Mouse (Mus musculus) MEL-GATA-1-ER (cell line): ENCODE data around the gene Fastkd1.
"Not testable (repeated sequence)": the region's sequence is repeated elsewhere in the genome, so short reads cannot be mapped to it uniquely, and the experiment has no call there.

Experiments used
- DNase-seq: peaks from one replicate; pipeline ENCODE4 v3.0.0-alpha.2; 2012; ENCODE audit warnings: low read depth; ENCODE audit errors: extremely low read depth

Fastkd1 gene

DNA sequence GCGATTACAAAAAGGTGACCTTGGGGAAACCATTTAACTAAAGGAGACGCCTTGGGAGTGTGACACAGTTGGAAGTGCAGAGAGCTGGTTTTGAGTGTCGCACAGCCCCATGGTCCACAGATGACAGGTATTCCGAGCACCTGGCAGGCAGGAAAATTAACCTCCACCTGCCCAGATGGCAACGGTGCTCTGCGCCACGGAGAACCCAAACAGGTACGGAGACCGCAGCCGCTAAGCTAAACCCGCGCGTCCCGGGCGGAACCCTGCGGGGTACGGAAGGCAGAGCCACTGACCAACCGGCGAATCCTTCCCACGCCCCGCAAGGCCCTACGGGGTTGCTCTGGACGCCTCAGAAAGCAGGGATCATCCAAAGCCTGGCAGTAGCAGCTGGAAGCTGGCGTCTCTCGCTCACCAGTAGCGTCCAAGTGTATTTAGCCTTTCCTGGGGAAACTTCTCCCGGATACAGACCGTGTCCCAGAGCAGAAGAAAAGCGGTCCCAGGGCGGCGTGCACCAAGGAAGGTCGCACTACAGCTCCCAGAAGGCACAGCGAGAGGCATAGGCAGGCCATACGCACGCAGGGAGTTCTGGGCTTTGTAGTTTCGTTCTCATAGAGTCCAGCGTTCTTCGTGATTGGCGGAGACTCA, at the start of gene Fastkd1:
Gene Fastkd1, minus strand, starts transcription at position 536 of the 645 bp plus-strand sequence.
- peak; percentile 91 for DNase-seq

DNA sequence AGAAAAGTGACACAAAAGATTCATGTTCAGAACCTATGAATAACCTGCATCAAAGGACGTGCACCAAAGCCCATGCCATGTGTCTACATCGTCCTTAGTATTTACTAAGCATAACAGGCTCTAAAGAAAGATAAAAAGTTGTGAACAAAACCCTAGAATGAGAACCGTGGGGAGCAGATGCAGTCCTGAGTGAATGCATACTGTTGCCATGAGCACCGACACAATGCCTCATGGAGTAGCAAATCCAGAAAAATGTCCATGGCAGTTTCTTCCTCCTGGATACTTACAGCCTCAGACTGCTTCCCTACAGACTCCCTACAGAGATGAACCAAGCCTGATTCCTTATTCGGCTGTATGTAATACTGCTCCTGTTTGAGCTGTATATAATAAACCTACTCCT, 47.7 kb upstream of the Fastkd1 start:
- DNase-seq, result no peak

DNA sequence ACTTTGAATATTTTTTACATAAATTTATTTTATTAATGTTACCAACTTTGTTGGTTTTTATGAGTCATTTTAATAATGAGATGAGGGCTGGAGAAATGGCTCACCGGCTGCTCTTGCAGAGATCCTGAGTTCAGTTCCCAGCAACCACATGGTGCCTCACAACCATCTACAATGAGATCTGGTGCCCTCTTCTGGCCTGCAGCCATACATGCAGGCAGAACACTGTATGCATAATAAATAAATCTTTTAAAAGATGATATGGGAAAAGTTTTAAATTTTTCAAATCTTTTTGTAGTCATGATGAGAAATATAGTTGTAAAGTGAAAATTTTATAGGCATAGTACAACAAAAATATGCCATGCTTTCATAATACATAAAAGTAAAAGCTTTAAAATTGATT, 31.8 kb upstream of the Fastkd1 start:
- DNase-seq, result no peak

DNA sequence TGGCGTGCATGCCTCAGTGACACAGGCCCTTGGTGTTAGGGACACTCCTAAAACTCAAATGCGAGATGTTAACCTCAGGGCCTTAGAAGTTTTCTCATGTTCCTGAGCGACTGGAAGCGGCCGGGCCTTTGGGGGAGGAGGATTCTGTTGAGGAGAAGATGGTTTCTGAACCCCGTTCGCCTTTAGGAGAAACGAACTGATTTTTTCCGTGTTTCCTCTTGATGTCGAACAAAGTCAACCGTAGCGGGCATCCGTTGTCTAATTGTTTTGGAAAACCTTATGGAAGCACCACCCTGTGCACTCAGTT, 10.2 kb upstream of the Fastkd1 start:
- peak; percentile 19 for DNase-seq

DNA sequence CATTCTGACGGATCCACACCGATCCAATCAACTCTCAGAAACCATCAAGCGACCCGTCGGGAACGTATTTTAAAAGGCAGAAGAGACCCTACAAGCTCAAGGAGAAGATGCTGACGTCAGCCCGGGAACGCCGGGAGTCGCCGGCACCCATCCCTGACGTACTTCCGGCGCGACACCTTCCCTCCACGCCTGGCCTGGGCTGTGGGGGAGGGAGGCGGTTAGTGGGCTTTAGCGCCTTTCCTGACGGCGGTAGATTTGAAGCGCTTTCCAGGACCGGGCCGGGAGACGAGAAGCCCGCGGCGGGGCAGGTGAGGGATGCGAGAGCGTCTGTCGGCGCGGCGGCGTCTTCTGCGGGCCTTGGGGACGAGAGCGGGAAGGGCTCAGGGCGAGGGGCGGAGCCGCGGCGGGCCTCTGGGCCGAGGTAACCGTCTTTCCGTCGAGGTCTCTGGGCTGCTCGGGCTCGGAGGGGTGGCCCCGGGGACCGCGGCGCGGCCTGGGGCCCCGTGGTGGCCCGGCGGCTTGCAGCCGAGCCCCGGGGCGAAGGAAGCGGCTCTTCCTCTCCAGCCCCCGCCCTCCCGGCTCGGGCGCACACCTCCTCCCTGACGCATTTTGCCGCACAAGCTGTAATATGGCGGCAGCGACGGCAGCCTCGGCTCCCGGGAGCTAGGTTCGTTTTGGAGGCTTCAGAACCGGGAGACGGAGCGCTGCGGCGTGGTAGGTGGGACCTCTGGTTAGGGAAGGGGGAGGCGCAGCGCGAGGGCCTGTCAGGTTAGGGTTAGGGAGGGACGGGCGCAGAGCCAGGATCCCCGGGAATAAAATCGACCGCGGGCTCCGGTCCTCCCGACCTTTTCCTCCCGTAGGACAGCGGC, 9.6 kb upstream of the Fastkd1 start:
- DNase-seq, result peak; percentile 81

DNA sequence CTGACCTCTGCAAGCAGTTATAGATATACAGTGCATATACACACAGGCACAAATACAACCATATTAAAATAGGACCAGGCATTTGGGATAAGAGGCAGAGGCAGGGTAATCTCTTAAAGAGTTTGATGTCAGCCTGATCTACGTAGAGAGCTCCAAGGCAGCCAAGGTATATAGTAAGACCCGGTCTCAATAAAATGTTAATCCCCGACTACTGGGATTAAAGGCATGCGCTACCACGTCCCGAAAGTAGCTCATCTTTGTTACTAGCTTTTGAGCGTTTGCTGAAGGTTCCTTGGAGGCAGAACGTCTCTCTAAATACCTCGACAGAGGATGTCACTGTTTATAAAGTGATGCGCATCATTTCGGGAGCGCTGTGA, 8.9 kb upstream of the Fastkd1 start, which contains the start of gene Ppig:
Gene Ppig, plus strand, starts transcription at position 273 of the 377 bp plus-strand sequence.
- DNase-seq, result no peak

DNA sequence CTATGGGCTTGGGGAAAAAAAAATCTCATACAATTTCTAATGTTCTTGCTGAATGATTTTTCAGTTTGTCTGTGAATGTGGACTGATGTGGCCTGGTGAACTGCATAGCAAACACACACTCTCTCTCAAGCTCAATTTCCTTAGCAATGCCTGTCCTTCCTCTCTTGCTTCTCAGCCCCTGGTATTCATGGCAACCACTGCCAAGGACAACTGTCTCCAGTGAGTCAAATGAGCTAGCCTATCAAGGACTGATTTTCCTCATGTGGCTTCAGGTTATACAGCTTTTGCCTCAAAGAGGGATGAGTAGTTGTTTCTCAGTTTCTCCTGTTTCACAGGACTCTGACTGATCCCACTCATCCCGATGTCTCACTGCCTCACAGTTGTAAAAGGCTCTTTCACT, 5.8 kb upstream of the Fastkd1 start:
- no peak for DNase-seq

DNA sequence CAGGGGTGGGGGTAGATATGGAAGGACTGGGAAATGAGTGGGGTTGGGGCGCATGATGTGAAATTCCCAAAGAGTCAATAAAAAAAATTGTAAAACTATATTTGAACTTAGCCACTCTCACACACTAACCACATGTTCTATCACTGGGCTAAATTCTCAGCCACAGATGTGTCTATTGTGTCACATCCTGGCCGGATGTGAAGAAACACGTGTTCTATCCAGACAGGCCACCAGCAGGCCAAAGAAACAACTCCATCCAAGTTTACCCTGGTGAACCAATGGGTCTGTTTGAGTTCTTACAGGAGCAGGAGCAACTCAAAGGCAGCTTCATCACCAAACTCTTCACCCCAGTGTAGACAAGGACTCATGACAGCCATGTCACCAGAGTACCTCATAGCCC, 3.2 kb upstream of the Fastkd1 start:
- DNase-seq, result no peak

DNA sequence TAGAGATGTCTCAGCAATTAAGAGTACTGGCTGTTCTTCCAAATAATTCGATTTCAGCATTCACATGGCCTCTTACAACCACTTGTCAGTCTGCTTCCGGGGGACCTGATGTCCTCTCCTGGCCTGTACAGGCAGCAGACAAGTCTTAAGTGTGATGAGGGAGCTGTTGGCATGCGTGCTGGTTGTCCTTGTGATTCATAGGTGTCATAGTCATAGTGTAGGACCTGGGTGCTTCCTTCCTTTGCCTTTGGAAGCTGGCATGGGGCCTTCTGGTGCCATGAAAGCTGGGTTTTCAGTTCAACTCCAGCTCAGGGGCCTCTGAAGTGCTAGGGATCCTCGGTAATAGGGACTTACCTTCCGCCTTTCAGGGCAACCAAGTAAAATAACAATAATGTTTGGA, 810 bp upstream of the Fastkd1 start:
- DNase-seq, result no peak

DNA sequence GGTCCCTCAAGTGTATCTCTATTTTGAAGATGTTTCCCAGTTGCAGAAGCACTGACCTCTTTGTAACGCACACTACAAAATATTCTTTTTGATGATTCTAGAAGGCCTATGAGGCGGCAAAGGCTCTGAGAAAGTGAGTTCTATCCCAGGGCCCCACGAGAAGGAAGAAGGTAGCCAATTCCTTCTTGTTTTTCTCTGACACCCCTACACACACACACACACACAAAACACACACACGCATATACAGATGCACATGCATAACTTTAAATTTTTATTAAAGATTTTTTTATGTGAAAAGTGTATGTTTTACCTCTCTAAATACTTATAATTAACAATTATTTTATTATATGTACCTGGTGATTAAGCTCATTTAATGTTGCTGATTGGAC, 304 bp upstream of the Fastkd1 start:
- no peak for DNase-seq

DNA sequence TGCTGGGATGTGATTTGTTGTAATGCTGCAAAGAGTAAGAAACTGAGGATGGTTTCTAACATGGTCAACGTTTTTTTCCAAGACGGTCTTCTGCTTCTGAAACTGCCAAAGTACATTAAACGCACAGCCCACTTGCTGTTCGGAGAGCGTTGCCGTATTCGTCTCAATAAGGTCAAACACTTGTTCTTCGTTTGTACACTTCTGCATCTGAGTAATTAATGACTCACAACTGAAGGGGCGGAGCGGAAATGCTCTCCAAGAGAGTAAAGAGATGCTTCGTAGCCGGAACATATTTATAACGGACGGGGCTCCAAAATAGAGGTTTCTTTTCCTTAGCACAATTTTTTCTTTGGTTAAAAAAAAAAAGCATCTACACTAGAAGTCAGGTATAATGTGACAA, 1.1 kb downstream of the Fastkd1 start:
- DNase-seq, result no peak

DNA sequence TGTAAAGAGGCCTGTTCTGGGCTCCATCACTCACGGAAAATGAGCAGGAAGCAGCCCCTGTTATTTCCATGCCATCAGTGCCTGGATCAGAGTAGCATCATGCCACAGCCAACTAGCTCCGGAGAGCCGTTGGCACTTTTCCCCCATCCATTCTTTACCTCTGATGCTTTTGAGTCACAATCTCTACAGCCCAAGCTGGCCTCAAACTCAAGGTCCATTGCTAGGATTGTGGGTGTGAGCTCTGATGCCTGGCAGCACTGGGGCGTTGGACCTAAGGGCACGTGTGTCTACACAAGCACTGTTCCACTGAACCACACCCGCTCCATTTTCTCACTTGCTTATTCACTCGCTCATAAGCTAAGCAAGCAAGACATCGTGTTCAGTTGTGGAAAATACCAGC, 12.9 kb downstream of the Fastkd1 start:
- no peak for DNase-seq

DNA sequence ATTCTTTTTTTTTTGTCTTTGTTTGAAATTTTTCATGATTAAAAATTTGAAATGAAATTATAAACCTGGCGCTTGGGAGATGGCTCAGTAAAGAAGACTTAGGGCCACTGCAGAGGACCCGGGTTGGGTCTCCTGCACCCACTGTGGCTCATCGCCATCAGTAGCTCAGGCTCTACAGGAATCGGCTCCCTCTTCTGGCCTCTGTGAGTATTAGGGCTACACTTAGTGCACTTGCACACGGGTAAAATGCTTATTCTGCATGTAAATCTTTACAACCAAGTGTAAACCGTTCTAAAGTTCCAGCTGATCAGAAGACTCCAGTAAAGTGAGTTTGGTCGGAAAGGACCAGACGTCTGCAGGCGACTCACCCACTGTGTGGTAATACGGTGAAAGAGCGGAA, 19.8 kb downstream of the Fastkd1 start:
- DNase-seq, result no peak

DNA sequence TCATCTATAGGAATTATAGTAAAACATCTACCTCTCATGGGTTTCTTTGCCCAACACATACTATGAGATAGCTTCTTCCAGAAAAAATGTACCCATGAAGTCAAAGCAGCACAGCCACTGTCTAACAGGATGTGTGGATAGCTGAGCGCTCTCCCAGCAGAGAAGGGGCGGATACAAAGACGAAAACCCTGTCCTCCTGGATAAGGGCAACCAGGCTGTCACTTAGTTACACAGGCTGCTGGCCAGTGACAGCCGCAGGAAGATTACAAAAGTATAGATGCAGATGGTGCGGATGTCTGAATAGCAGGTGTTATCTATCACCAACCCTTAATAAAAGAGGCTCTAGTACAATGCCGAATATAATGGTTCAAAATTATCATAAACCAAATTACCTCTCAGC, 22.5 kb downstream of the Fastkd1 start:
- DNase-seq, result no peak

DNA sequence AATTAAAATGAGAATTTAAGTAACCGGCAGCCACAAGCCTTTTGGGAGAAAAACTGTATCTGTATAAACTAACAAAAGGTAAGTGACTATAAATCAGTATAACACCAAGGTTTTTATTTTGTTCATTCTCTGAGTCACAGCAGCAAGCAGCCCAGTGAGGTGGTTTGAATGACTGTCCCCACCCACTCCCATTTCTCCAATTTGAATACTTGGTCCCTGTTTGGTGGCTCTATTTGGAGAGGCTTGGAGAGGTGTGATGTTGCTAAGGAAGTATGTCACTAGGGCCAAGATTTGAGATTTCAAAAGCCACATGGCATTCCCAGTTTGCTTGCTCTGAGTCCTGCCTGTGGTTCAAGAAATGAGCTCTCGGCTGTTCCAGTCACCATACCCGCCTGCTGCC, 23.1 kb downstream of the Fastkd1 start:
- no peak for DNase-seq

DNA sequence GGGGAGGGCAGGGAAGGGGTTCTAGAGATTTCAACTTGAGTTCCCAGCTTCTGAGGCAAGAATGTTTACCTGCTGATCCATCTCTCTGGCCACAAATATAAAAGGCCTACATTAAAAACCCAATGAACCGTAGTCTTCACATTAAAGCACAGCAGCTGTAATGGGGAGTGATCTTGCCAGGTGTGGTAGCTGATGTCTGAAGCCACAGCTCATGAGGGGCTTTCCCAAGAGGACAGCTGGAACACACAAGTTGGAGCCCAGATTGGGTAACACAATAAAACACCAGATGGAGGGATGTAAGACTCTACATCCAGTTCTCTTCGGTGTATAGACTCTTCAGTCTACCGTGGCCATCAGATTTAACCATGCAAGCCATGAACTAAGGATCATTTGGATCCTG, 28.8 kb downstream of the Fastkd1 start:
- no peak for DNase-seq

DNA sequence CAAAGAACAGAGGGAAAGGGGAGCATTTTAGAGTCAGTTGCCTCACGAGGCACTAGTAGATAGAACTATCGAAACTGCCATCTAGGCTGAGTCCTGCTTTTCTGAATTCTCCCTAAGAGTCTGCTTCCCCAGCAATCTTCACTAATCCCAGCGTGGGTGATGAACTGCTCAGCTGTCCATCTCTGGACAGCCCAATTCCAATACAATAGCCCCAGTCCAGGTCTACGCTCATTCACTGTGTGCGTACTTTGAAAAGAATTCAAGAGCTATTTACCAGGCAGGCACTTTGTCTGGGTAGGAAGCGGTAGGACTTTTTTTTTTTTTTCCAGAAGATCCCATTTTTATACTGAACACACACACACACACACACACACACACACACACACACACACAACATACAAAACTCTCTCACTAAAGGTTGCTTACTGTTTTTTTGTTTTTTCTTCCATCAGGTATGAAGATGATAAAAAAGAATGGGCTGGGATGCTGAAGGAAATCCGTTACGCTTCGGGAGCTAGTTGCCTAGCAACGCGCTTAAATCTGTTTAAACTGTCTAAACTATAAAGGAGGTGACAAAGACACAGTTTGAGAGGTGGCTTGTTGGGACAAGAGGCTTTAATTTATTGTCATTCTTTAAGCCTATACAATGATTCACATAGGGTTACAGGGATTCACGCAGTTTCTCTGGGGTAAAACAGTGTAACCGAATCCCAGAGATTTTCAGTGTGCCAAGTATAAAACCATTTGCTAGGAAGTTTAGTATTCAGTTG, 30.1 kb downstream of the Fastkd1 start:
- no peak for DNase-seq

DNA sequence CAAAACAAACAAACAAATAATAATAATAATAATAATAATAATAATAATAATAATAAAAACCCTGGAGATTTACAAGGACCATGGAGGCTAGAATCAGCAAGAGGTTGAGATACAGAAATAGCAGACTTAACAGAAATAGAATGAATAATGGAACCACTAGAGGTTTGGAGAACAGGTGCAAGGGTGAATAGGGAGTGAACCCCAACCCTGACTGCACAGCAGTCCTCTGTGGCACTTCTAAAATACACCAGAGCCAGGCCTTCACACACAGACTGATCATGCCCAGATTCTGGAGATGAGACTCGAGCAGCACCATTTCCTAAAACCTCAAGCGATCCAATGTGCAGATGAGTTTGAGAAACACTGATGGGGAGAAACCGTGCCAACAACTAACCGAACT, 31.4 kb downstream of the Fastkd1 start:
- no peak for DNase-seq

DNA sequence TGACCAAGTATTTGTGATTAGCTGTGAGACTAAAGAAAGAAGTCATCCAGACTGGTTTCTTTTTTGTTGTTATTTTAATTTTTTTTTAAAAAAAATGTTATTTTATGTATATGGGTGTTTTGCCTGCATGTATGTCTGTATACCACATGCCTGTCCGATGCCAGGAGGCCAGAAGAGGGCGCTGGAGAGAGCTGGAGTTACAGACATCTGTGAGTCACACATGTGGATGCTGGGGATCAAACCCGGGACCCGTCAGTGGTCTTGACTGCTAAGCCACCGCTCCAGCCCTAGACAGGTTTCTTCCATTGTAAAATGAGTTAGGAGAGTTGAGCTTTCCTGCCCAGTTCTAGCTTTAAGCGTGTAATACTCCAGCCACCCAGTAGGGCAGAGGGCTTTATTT, 33.3 kb downstream of the Fastkd1 start:
- no peak for DNase-seq

DNA sequence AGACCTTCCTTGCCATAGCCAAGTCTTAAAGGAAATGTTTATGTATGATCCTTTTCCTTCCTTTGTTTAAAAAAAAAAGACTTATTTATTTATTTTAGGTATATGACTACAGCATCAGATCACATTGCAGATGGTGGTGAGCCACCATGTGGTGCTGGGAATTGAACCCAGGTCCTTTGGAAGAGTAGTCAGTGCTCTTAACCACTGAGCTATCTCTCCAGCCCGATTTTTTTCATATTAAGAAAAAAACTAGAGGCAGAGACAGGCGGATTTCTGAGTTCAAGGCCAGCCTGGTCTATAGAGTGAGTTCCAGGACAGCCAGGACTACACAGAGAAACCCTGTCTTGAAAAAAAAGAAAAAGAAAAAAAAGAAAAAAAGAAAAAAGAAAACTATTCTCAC, 36.1 kb downstream of the Fastkd1 start:
- not testable (repeated sequence) for DNase-seq

DNA sequence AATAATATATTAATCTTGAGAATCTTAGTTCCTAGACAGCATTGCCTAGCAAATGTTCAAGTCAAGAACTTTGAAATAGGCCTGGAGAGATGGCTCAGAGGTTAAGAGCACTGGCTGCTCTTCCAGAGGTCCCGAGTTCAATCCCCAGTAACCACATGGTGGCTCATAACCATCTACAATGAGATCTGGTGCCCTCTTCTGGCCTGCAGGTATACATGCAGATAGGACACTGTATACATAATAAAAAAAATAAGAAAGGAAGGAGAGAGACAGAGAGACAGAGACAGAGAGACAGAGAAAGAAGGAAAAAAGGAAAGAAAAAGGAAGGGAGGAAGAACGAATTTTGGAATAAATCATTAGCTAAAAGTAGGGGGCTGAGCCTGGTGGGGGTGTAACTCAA, 36.6 kb downstream of the Fastkd1 start:
- DNase-seq, result no peak

DNA sequence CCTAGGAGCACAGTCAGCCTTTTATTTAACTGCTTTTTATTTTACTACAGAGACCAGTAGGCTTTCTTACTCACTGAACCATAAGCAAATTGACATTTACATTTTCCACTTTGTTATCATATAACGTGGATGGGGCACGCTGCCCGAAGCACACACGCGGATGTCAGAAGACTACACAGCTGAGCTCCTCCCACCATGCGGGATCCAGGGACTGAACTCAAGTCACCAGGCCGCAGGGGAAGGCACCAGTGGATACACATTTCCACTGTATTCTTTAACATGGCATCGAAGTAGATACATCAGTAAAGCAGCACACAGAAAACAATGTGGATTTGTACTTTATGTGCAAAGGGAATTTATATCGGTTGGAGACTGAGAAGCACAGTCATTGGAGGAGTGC, 38.0 kb downstream of the Fastkd1 start:
- DNase-seq, result no peak
